Comparison of ENCODE assay signal across 9 mouse cellular contexts in the genomic region with DNA sequence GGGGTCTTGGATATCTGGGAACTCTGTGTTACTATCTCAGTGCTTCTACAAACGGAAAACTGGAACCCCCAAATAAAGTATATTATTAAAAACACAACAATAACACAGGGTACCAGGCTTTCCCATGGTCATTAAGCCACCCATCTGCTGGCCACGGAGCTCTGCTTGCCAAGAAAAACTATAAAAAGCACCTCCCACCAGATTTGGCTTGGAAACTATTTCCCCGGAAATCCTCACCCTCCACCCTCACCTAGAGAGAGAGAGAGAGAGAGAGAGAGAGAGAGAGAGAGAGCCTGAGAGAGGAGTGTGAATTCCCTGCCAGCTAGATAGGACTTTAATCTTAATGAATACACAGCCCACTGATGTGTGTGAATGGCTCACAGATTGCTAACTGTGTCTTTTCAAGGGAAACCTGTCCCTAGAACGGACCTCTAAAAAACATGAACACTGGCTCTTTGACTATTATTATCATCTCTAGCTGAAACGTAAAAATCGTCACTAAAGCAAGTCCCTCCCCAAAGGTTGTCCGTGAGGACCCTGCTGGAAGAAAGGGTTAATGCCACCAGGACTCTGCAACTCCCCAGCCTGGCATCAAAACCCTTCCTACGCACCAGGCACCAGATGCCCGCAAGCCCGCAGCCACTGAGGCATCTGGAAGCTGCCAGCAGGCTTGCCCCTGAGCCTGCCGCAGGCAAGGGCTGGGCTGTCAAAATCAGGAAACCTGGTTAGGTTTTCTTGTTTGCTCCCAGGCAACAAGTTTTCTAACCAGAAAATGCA. TPM values are rescaled to one million over a fixed set of nuclear protein-coding genes. Genes with fewer than 3 reads are reported as not detected.
DNase-seq lines count a peak whose midpoint lies in the region; ATAC-seq and TF ChIP-seq lines count a peak whose summit lies in the region.
"Had no signal": no experiment of that assay in that cellular context is flagged by ENCODE, and none has a peak within 500 bp of the region (broad histone marks: within the 10 kb centered on the region; RNA-seq: fewer than 3 reads in every experiment).

No protein-coding gene starts in this region.

- 48% methylated on average over 11 of the region's 11 CpGs for WGBS in heart, embryonic 11.5 days (ENCODE audit: insufficient replicate concordance)
- WGBS in intestine, postnatal 0 days: 68% methylated on average over 11 of the region's 11 CpGs

- peak overlapping the region; percentile 53 for H3K4me3 ChIP-seq in heart, embryonic 11.5 days (ENCODE audit: low read depth, low read length)
- H3K4me3 ChIP-seq in intestine, postnatal 0 days (ENCODE audit: low read depth, low read length): peak overlapping the region; percentile 54; the same call in 1 of the 2 replicates
- H3K4me3 ChIP-seq: neural tube, embryonic 12.5 days had no signal

- peak overlapping the region; percentile 69 for H3K4me2 ChIP-seq in heart, embryonic 11.5 days
- peak overlapping the region; percentile 87 for H3K4me2 ChIP-seq in intestine, postnatal 0 days (replicated peaks; ENCODE audit: low read depth)

- no peaks in the 10 kb centered on the region for H3K9me3 ChIP-seq in heart, embryonic 11.5 days (replicated peaks; ENCODE audit: control insufficient read depth, low read length)
- no peaks in the 10 kb centered on the region for H3K9me3 ChIP-seq in intestine, postnatal 0 days (ENCODE audit: control insufficient read depth)
- H3K9me3 ChIP-seq: neural tube, embryonic 12.5 days had no signal

- H3K27ac ChIP-seq in heart, embryonic 11.5 days (ENCODE audit: low read depth, low read length): 0 out of 2 replicates have a peak overlapping the region, but pooled peaks have one; percentile 3
- H3K27ac ChIP-seq in intestine, postnatal 0 days (ENCODE audit: low read depth, low read length): no peak overlapping the region
- H3K27ac ChIP-seq: neural tube, embryonic 12.5 days had no signal

- H3K9ac ChIP-seq in heart, embryonic 11.5 days (ENCODE audit: low read depth, low read length): no peak overlapping the region; the same call in 1 of the 2 replicates
- no peak overlapping the region for H3K9ac ChIP-seq in intestine, postnatal 0 days (ENCODE audit: low read depth, low read length)
- H3K9ac ChIP-seq: neural tube, embryonic 12.5 days had no signal

- no peak for DNase-seq in heart, postnatal 4 days
- DNase-seq in right cerebral cortex, postnatal 14 days: peak; percentile 39
- no peak for DNase-seq in right cerebral cortex, postnatal 4 days
- peak; percentile 50 for DNase-seq in thymus, postnatal 4 days
- DNase-seq in cerebellum, adult 9-11 months: no peak

- H3K36me3 ChIP-seq in heart, embryonic 11.5 days (ENCODE audit: control insufficient read depth, insufficient read depth, low read length): no peaks in the 10 kb centered on the region
- no peaks in the 10 kb centered on the region for H3K36me3 ChIP-seq in intestine, postnatal 0 days (ENCODE audit: control insufficient read depth, insufficient read depth)
- H3K36me3 ChIP-seq: neural tube, embryonic 12.5 days had no signal

- ATAC-seq in heart, embryonic 11.5 days (replicated peaks; ENCODE audit: insufficient number of reproducible peaks, low FRiP score, low TSS enrichment): no peak
- no peak for ATAC-seq in intestine, postnatal 0 days
- no peak for ATAC-seq in erythroid progenitor cell, adult 5-6 weeks (replicated peaks; ENCODE audit: low FRiP score, poor library complexity, severe bottlenecking)

- no peak for TF ChIP-seq CTCF in intestine, postnatal 0 days (IDR thresholded peaks at IDR 0.05; ENCODE audit: low read depth)

- peaks cover 16% of the 10 kb centered on the region for H3K27me3 ChIP-seq in heart, embryonic 11.5 days (ENCODE audit: control insufficient read depth, insufficient read depth, low read length)
- H3K27me3 ChIP-seq in intestine, postnatal 0 days (replicated peaks; ENCODE audit: control insufficient read depth, insufficient read depth, low read length): 0 out of 2 replicates have a peak, but pooled peaks cover 3% of the 10 kb centered on the region

- H3K4me1 ChIP-seq in heart, embryonic 11.5 days (ENCODE audit: control insufficient read depth, insufficient read depth, low read length): peaks cover 52% of the 10 kb centered on the region
- H3K4me1 ChIP-seq in intestine, postnatal 0 days (replicated peaks; ENCODE audit: control insufficient read depth, insufficient read depth, low read length): no peaks in the 10 kb centered on the region; the same call in 1 of the 2 replicates

RNA-seq across cellular contexts. Expression of a gene that starts 12.7 kb away (rescaled TPM):
- 4.2 and 4.6 TPM in 2 replicates for polyA plus RNA-seq in heart, embryonic 11.5 days (2014; fragmentation: Nextera tagmentation; extraction: Ambion mirVana)
- 10 to 100 TPM; 18.8 to 21.3 TPM for total RNA-seq in heart, postnatal 4 days (2021)
- 1.5 and 1.9 TPM in 2 replicates for polyA plus RNA-seq in intestine, postnatal 0 days (2015; fragmentation: Nextera tagmentation; extraction: Ambion mirVana)
- 2.5 and 3.8 TPM in 2 replicates for total RNA-seq in erythroid progenitor cell, adult 5-6 weeks (2015; ENCODE audit: low replicate concordance)
- 0.13 and 0.61 TPM in 2 replicates for total RNA-seq in erythroid progenitor cell, adult 5-6 weeks (2017; ENCODE audit: low replicate concordance)

Comparison
In these comparisons a context has a peak if more than half of its experiments do, and no peak if none do; other contexts are left out.
1. DNase-seq: peak in right cerebral cortex, postnatal 14 days (single experiment) and thymus, postnatal 4 days (single experiment); none in heart, postnatal 4 days (single experiment), right cerebral cortex, postnatal 4 days (single experiment) and cerebellum, adult 9-11 months (single experiment).
2. RNA of a gene that starts 12.7 kb away (total RNA-seq): 18.8 to 21.3 TPM in heart, postnatal 4 days; 0.13 to 3.8 TPM in erythroid progenitor cell, adult 5-6 weeks; every median in the first group is over 4 times any median in the second.